Mouse (Mus musculus) stomach, embryonic 16.5 days (tissue): Measurements from ENCODE around the gene Ccdc148. TPM values are rescaled to one million over a fixed set of nuclear protein-coding genes. Genes with fewer than 3 reads are reported as not detected.

Experiments
- ATAC-seq: fragments of 200-750 bp; cut with Nextera tagmentation; 2 replicates; pipeline ENCODE4 v1.8.0; 2017; ENCODE audit warnings: moderate number of reproducible peaks, moderate TSS enrichment; ENCODE audit not compliant: insufficient read depth, low FRiP score
- H3K27ac ChIP-seq: fragments of 300-500 bp; sonication (generic); 2 replicates; pipeline ENCODE4 v1.5.1; 2014; ENCODE audit warnings: low read length
- H3K27me3 ChIP-seq: fragments of 300-500 bp; sonication (generic); 2 replicates; pipeline ENCODE4 v1.6.1; 2014; ENCODE audit warnings: low read length, control low read depth, mixed read lengths; ENCODE audit not compliant: control insufficient read depth, insufficient read depth
- H3K36me3 ChIP-seq: fragments of 300-500 bp; sonication (generic); 2 replicates; pipeline ENCODE4 v1.6.1; 2014; ENCODE audit warnings: low read length; ENCODE audit not compliant: control insufficient read depth, insufficient read depth
- H3K4me1 ChIP-seq: fragments of 300-500 bp; sonication (generic); 2 replicates; pipeline ENCODE4 v1.6.1; 2014; ENCODE audit warnings: low read length, control low read depth, mixed read lengths; ENCODE audit not compliant: control insufficient read depth, insufficient read depth
- H3K4me2 ChIP-seq: fragments of 300-500 bp; sonication (generic); 2 replicates; pipeline ENCODE4 v1.6.1; 2014; ENCODE audit warnings: low read depth, low read length, mixed read lengths
- H3K4me3 ChIP-seq: fragments of 300-500 bp; sonication (generic); replicated peaks from 2 replicates; pipeline ENCODE4 v1.5.1; 2014; ENCODE audit warnings: mild to moderate bottlenecking, low read length
- H3K9ac ChIP-seq: fragments of 300-500 bp; sonication (generic); 2 replicates; pipeline ENCODE4 v1.6.1; 2014; ENCODE audit warnings: low read length
- H3K9me3 ChIP-seq: fragments of 300-500 bp; sonication (generic); replicated peaks from 2 replicates; pipeline ENCODE4 v1.6.1; 2016; ENCODE audit warnings: low read length, control low read depth; ENCODE audit not compliant: control insufficient read depth
- WGBS: fragments of 180-500 bp; shearing (Covaris S2); extraction: QIAGEN DNeasy Blood & Tissue Kit; methylation state at CpG from one replicate; pipeline ENCODE4 v1.1.7; 2014; 5-methylcytosine and 5-hydroxymethylcytosine counted together
- polyA plus RNA-seq: library from polyadenylated mRNA; unstranded; fragments of >200 nt; fragmentation: Nextera tagmentation; extraction: Ambion mirVana; gene quantifications from 2 replicates; pipeline ENCODE4 v1.2.1, GENCODE M21; 2015

Ccdc148 gene
- polyA plus RNA-seq, 1 experiment from 2014 or later, result 0.93 TPM

DNA sequence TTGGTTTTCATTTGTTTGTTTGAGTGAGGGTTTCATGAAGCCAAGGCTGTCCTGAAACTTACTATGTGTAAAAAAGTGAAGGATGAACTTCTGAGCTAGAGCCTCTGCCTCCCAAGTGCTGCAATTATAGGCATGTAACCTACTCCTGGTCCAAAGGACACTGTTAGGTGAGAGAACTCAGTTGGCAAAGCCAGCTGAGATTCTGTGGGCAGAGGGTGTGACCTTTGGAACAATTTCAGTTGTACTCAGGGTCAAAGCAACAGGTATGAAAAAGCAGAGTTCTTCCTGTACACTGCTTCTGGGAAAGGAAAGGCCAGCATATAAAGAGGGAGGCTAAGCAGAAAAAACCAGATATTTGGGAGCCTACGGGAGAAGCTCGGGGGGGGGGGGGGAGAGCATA lies 2.4 kb downstream of the Ccdc148 start:
- no peak for ATAC-seq
- Histone ChIP-seq H3K4me3 (no peak overlapping the region), H3K36me3 (no peaks in the 10 kb centered on the region), H3K27ac (no peak overlapping the region), H3K9me3 (no peaks in the 10 kb centered on the region), H3K4me2 (no peak overlapping the region), H3K4me1 (peaks cover 4% of the 10 kb centered on the region; the same call in 1 of the 2 replicates), H3K27me3 (no peaks in the 10 kb centered on the region), H3K9ac (no peak overlapping the region)
- WGBS, result 62% methylated on average over 2 of the region's 2 CpGs

DNA sequence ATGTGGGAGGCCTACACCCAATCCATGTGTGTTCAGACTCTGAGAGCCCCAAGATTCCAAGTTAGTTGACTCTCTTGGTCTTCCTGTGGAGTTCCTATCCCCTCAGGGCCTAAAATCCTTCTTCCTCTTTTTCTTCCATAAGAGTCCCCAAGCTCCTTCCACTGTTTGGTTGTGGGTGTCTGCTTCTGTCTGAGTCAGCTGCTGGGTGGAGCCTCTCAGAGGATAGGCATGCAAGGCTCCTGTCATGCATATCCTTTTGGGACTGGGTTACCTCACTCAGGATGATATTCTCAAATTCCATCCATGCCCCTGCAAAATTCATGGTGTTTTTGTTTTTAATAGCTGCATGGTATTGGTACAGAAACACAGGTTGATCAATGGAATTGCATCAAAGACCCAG lies 5.1 kb downstream of the Ccdc148 start:
- Histone ChIP-seq H3K27ac (no peak overlapping the region), H3K4me2 (no peak overlapping the region), H3K9ac (no peak overlapping the region), H3K4me1 (no peaks in the 10 kb centered on the region), H3K9me3 (no peaks in the 10 kb centered on the region), H3K36me3 (no peaks in the 10 kb centered on the region), H3K4me3 (no peak overlapping the region), H3K27me3 (no peaks in the 10 kb centered on the region)
- no peak for ATAC-seq

DNA sequence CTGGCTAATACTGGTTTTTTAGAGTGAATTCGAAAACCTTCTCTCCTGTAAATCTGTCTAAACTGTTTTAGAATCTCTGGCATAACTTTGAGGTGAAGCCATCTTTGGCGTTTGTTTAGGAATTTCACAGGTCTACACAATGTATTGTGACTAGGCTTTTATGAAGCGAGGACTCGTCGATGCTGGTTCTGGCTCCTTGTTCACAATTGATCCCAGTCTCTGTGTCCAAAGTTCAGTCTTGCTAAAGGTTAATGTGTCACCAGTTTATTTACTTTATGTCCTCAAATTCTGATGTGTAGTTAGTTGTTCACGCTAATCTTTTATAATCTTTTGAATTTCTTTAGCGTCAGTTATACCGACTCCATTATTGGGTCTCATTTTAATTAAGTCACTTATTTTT lies 29.4 kb downstream of the Ccdc148 start:
- Histone ChIP-seq H3K4me2 (no peak overlapping the region), H3K4me3 (no peak overlapping the region), H3K27me3 (no peaks in the 10 kb centered on the region), H3K27ac (no peak overlapping the region), H3K9ac (no peak overlapping the region), H3K4me1 (no peaks in the 10 kb centered on the region), H3K36me3 (no peaks in the 10 kb centered on the region), H3K9me3 (no peaks in the 10 kb centered on the region)
- WGBS, result 64% methylated on average over 8 of the region's 8 CpGs
- ATAC-seq, result no peak

DNA sequence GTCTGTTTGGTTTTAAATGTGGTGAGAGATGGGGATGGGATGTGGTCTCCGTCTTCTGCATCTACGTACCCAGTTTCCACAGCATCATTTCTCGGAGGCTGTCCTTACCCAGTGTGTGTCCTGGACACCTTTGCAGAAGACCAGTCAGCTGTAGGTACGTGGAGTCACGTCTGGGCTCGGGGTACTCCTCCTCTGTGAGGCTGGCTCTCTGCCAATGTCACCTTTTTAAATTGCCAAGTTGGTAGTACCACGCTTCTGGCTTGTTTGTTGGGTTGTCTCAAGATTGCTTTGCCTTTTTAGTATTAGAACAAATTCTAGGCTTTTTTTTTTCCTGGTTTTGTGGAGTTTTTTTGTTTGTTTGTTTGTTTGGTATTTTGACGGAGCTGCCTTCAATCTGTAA lies 30.7 kb downstream of the Ccdc148 start:
- ATAC-seq, result no peak
- Histone ChIP-seq H3K27ac (no peak overlapping the region), H3K36me3 (no peaks in the 10 kb centered on the region), H3K4me3 (no peak overlapping the region), H3K27me3 (no peaks in the 10 kb centered on the region), H3K9ac (no peak overlapping the region), H3K9me3 (no peaks in the 10 kb centered on the region), H3K4me2 (no peak overlapping the region), H3K4me1 (no peaks in the 10 kb centered on the region)
- WGBS, result 81% methylated on average over 8 of the region's 8 CpGs

DNA sequence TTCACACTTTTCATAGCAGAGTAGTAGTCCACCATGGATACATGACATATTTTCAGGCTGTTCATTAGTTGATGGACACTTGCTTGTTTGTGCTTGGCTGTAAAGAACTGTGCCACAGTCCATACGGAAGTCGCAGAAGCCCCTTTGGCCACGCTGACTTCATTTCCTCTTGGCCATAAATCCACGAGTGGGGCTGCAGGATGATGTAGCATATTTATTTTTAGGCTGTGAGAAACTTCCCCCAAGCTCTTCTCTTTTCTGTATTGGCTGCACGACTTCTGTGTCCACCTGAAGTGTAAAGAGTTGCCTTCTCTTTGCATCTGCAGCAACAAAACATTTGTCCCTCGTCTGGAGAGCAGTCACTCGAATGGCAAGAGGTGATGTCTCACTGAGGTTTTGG lies 31.5 kb downstream of the Ccdc148 start:
- 73% methylated on average over 7 of the region's 7 CpGs for WGBS

DNA sequence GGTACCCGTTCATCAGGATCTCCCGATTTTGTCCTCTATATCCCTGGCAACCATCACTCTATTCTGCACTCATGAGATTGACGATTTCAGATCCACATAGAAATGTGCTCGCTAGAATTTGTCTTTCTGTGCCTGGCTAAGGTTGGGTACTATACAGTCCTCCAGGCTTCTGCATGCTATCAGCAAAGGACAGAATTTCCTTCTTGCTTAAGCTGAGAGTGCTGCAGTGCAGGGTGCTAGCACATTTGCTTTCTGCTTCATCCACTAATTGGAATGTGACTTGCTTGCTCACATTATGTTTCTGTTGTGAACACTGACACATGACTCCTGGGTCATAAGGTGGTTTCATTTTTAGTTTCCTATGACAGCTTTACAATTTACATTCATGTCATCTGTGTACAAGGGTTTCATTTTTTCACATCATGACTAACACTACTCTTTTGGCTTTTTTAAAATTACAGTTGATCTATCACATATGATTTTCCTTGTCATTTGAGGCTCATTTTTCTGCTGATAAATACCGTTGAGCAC lies 104.8 kb downstream of the Ccdc148 start:
- no peaks in the 10 kb centered on the region for H3K36me3 ChIP-seq
- no peaks in the 10 kb centered on the region for H3K27me3 ChIP-seq
- no peaks in the 10 kb centered on the region for H3K4me1 ChIP-seq
- 68% methylated on average over 5 of the region's 5 CpGs for WGBS
- no peak for ATAC-seq
- H3K4me3 ChIP-seq, result no peak overlapping the region
- H3K27ac ChIP-seq, result no peak overlapping the region
- no peak overlapping the region for H3K4me2 ChIP-seq
- H3K9ac ChIP-seq, result no peak overlapping the region
- no peaks in the 10 kb centered on the region for H3K9me3 ChIP-seq

More for the DNA sequence above, 31.5 kb downstream of the Ccdc148 start:
- ATAC-seq, result no peak
- no peaks in the 10 kb centered on the region for H3K4me1 ChIP-seq
- H3K36me3 ChIP-seq, result no peaks in the 10 kb centered on the region
- no peak overlapping the region for H3K27ac ChIP-seq
- no peak overlapping the region for H3K4me3 ChIP-seq
- no peak overlapping the region for H3K4me2 ChIP-seq
- H3K9me3 ChIP-seq, result no peaks in the 10 kb centered on the region
- no peak overlapping the region for H3K9ac ChIP-seq
- H3K27me3 ChIP-seq, result no peaks in the 10 kb centered on the region

DNA sequence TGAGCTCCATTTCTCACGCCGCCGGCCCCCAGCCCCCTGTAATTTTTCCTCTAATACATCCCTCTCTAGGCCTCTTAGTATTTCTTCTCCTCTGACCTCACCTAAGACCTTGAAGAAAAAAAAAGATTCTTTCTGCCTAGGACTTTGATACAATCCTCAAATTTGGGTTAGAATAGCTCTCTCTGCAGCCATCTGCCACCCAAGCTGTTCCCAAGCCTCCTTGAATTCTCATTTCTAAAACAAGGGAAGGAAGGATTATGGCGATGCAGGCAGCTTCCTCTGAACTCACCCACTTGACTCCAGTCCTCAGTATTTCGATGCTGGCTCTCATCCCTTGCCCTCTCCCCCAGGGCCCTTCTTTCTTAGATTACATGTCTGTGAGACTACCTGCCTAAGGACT lies 106.1 kb downstream of the Ccdc148 start:
- H3K27me3 ChIP-seq, result no peaks in the 10 kb centered on the region
- no peak for ATAC-seq
- WGBS, result 72% methylated on average over 5 of the region's 5 CpGs

DNA sequence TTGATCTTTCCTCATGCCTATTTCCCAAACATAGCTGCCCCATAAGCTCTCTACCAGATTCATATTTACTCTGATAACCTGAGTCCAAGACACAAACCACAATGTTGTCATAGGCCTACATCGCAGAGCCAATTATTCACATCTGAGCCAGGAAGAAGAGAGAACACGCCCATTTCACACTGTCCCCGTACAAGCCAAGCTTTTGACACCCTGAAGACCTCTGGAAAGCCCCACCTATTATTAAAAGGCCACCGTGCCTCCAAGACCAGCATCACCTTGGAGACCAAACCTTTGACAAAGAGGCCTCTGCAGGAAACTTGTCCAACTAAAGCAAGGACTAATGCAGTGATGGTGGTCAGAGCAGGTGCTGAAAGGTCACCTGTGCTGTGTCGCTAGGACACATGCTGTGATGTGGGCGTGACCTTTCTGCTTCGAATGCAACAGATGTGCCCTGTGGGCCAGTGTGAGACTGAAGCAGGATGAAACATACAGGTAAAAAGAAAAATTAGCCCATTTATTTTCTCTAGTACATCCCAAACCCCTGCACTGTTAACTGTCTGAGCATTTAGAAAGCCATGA lies 106.9 kb downstream of the Ccdc148 start:
- no peak overlapping the region for H3K27ac ChIP-seq
- H3K4me3 ChIP-seq, result no peak overlapping the region
- no peak overlapping the region for H3K4me2 ChIP-seq
- peaks cover 4% of the 10 kb centered on the region; the same call in 1 of the 2 replicates for H3K4me1 ChIP-seq
- no peaks in the 10 kb centered on the region for H3K36me3 ChIP-seq
- ATAC-seq, result no peak
- no peaks in the 10 kb centered on the region for H3K9me3 ChIP-seq
- no peak overlapping the region for H3K9ac ChIP-seq
- WGBS, result 57% methylated on average over 7 of the region's 7 CpGs
- H3K27me3 ChIP-seq, result no peaks in the 10 kb centered on the region

More for the DNA sequence above, 106.1 kb downstream of the Ccdc148 start:
- Histone ChIP-seq H3K4me1 (peaks cover 4% of the 10 kb centered on the region; the same call in 1 of the 2 replicates), H3K4me3 (no peak overlapping the region), H3K9me3 (no peaks in the 10 kb centered on the region), H3K36me3 (no peaks in the 10 kb centered on the region), H3K9ac (no peak overlapping the region), H3K4me2 (no peak overlapping the region), H3K27ac (no peak overlapping the region)

DNA sequence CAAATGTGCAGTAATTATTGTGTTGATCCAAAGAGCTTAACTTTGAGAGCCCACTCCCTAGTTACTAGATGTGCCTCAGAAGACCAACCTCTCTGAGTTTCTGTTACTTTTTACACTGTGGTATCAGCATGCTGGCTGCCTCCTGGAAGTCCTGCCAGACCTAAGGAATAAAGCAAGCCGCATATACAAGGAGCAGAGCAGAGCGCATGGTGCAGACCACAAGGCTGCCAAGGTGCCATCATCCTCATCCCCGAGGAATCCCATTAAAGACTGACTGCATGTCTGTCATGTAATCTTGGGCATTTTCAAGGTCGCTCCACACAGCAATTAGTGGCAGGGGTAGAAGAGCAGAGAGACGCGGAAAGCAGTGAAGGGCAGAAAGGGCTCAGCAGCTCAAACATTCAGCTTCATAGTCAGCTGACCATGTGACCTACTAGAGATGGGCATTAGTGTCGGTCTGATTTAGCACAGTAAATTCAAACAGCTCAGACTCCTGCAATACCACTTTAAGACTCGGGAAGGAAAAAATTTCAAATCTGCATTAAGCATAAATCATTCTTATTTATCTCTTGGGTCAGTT lies 110.1 kb downstream of the Ccdc148 start:
- ATAC-seq, result no peak
- H3K4me1 ChIP-seq, result peaks cover 4% of the 10 kb centered on the region; the same call in 1 of the 2 replicates
- H3K9me3 ChIP-seq, result no peaks in the 10 kb centered on the region
- H3K4me3 ChIP-seq, result no peak overlapping the region
- no peak overlapping the region for H3K4me2 ChIP-seq
- 63% methylated on average over 8 of the region's 8 CpGs for WGBS
- no peak overlapping the region for H3K27ac ChIP-seq
- H3K27me3 ChIP-seq, result no peaks in the 10 kb centered on the region
- H3K9ac ChIP-seq, result no peak overlapping the region
- no peaks in the 10 kb centered on the region for H3K36me3 ChIP-seq
